7 mouse cellular contexts compared by ENCODE assay signal in the genomic region with DNA sequence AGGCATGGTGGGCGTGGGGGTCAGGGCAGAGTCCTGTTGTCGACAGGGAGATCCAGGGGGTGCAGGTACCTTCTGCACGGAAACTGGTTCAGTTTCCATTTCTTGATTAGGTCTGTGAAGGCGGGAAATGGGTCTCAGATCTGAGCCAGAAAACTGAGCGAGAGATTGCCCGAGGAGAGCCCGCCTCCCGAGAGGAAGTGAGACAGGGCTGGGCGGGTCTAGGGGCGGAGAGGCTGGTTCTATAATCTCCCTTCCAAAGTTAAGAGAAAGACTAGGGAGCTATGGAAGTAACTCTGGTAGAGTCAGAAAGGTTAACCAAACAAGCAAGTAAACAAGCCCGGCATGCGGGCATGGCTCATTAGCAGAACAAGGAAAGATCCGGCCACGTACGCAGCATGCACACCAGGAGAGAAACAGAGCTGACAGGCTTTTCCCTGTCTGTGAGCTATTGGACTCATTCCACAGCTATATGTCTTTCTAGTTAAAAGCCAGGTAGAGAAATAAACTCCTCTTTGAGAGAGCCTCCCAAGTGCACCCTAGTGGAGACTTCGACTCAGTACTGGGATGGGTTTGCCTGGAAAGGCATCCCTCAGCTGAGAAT. TPM values are rescaled to one million over a fixed set of nuclear protein-coding genes. Genes with fewer than 3 reads are reported as not detected.
DNase-seq lines count a peak whose midpoint lies in the region; ATAC-seq lines count a peak whose summit lies in the region.

A gene (minus strand): TSS at position 195 of the 601 bp plus-strand sequence.

- H3K4me3 ChIP-seq in intestine, embryonic 16.5 days (ENCODE audit: low read length) = peak within 1 kb of the TSS; percentile 69
- H3K4me3 ChIP-seq in limb, embryonic 10.5 days = peak within 1 kb of the TSS; percentile 67
- H3K4me3 ChIP-seq in midbrain, embryonic 11.5 days (ENCODE audit: low read depth, low read length) = peak within 1 kb of the TSS; percentile 45

- peak; percentile 84 to 95 for DNase-seq in adrenal gland, adult (ENCODE audit: inconsistent age in 2 of 2, low spot score in 1 of 2)
- DNase-seq in embryo, embryonic 10 days (ENCODE audit: low spot score) = peak; percentile 77
- no peak for DNase-seq in gonadal fat pad, adult 2 months (ENCODE audit: low read depth)
- peak; percentile 66 for DNase-seq in limb, embryonic 10.5 days (ENCODE audit: low spot score)
- peak; percentile 94 for DNase-seq in midbrain, embryonic 11.5 days (ENCODE audit: low spot score, missing footprints)
- DNase-seq in spleen, adult 12 weeks (ENCODE audit: low spot score) = peak; percentile 63

- peak within 1 kb of the TSS; percentile 76 for H3K4me2 ChIP-seq in intestine, embryonic 16.5 days (ENCODE audit: low read depth, low read length)
- peak within 1 kb of the TSS; percentile 66 for H3K4me2 ChIP-seq in midbrain, embryonic 11.5 days

- H3K9me3 ChIP-seq in intestine, embryonic 16.5 days (ENCODE audit: control insufficient read depth, low read length) = no peaks in the 10 kb centered on the region
- no peaks in the 10 kb centered on the region for H3K9me3 ChIP-seq in limb, embryonic 10.5 days (replicated peaks)
- no peaks in the 10 kb centered on the region for H3K9me3 ChIP-seq in midbrain, embryonic 11.5 days (ENCODE audit: control insufficient read depth, low read length)

- peak within 1 kb of the TSS; percentile 97 for H3K27ac ChIP-seq in intestine, embryonic 16.5 days (ENCODE audit: low read length)
- H3K27ac ChIP-seq in limb, embryonic 10.5 days = peak within 1 kb of the TSS; percentile 90
- H3K27ac ChIP-seq in midbrain, embryonic 11.5 days (ENCODE audit: low read depth, low read length) = peak within 1 kb of the TSS; percentile 22; the same call in 1 of the 2 replicates

- WGBS in intestine, embryonic 16.5 days = 1% methylated on average over 16 of the region's 16 CpGs
- WGBS in limb, embryonic 10.5 days = under 1% methylated on average over 16 of the region's 16 CpGs
- WGBS in midbrain, embryonic 11.5 days = under 1% methylated on average over 16 of the region's 16 CpGs

- peaks cover 23% of the 10 kb centered on the region for H3K4me1 ChIP-seq in intestine, embryonic 16.5 days (ENCODE audit: control insufficient read depth, insufficient read depth, low read length)
- H3K4me1 ChIP-seq in limb, embryonic 10.5 days = peaks cover 45% of the 10 kb centered on the region
- peaks cover 19% of the 10 kb centered on the region for H3K4me1 ChIP-seq in midbrain, embryonic 11.5 days (ENCODE audit: control insufficient read depth, insufficient read depth, low read length)

- peak; percentile 81 for ATAC-seq in intestine, embryonic 16.5 days
- ATAC-seq in midbrain, embryonic 11.5 days (ENCODE audit: low FRiP score) = no peak

- H3K27me3 ChIP-seq in intestine, embryonic 16.5 days (replicated peaks; ENCODE audit: control insufficient read depth, insufficient read depth, low read length) = no peaks in the 10 kb centered on the region
- no peaks in the 10 kb centered on the region for H3K27me3 ChIP-seq in limb, embryonic 10.5 days (ENCODE audit: low read depth, poor library complexity, severe bottlenecking)
- no peaks in the 10 kb centered on the region for H3K27me3 ChIP-seq in midbrain, embryonic 11.5 days (ENCODE audit: control insufficient read depth, insufficient read depth, low read length)

- peak within 1 kb of the TSS; percentile 84 for H3K9ac ChIP-seq in intestine, embryonic 16.5 days (ENCODE audit: low read depth, low read length)
- peak within 1 kb of the TSS; percentile 78 for H3K9ac ChIP-seq in midbrain, embryonic 11.5 days (ENCODE audit: low read length)

- H3K36me3 ChIP-seq in intestine, embryonic 16.5 days (ENCODE audit: control insufficient read depth, insufficient read depth, low read length) = no peaks in the 10 kb centered on the region
- H3K36me3 ChIP-seq in limb, embryonic 10.5 days = peaks cover 2% of the 10 kb centered on the region; the same call in 1 of the 2 replicates
- no peaks in the 10 kb centered on the region for H3K36me3 ChIP-seq in midbrain, embryonic 11.5 days (ENCODE audit: control insufficient read depth, insufficient read depth, low read length)

RNA-seq across cellular contexts. Expression of the gene that starts here (rescaled TPM):
- polyA plus RNA-seq in gonadal fat pad, adult 2 months (2012; rRNA removed) = 18.7 and 22.4 TPM in 2 replicates
- polyA plus RNA-seq in intestine, embryonic 16.5 days (2015; fragmentation: Nextera tagmentation; extraction: Ambion mirVana) = 12.4 and 13.7 TPM in 2 replicates
- polyA plus RNA-seq in limb, embryonic 10.5 days (2016; fragmentation: Nextera tagmentation; extraction: Ambion mirVana) = 20.5 and 21.0 TPM in 2 replicates
- polyA plus RNA-seq in midbrain, embryonic 11.5 days (2014; fragmentation: Nextera tagmentation; extraction: Ambion mirVana) = 8.7 and 10.1 TPM in 2 replicates

Comparison
In these comparisons a context has a peak if more than half of its experiments do, and no peak if none do; other contexts are left out.
1. H3K27ac ChIP-seq: peak in every context shown above with its lines; median percentile 97 in intestine, embryonic 16.5 days; 90 in limb, embryonic 10.5 days; 22 in midbrain, embryonic 11.5 days.